Mouse (Mus musculus) adrenal gland (tissue): Measurements from ENCODE around the gene Irgm1.
"Not testable (repeated sequence)": the region's sequence is repeated elsewhere in the genome, so short reads cannot be mapped to it uniquely, and the experiment has no call there.

Experiments used
- intact Hi-C: fragments of 180-260 bp; cut with DNase I; formaldehyde crosslinking; loops from one replicate; pipeline ENCODE4 v1.15.1; 2025

Irgm1 gene

DNA sequence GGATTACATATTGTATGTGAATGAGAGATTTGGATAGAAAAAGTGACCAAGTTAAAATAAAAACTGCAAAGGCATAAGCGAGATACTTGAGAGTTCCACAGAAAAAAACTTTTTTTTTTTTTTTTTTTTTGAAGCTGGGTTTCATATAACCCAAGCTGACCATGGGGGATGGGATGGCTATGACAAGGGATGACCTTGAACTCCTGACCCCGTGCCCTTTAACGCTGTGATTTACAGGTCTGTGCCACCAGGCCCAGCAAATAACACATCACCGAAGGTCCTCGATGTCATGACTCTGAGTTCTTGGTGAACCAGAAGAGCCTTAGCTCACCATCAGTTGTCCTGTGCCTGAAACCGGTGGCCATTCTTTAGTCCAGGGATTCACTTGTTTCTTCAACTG, 35.6 kb downstream of the Irgm1 start:
- intact Hi-C loops, result loop anchor here (2.0 kb wide), 1 partner anchor 17 kb away; no protein-coding TSS in a partner anchor

DNA sequence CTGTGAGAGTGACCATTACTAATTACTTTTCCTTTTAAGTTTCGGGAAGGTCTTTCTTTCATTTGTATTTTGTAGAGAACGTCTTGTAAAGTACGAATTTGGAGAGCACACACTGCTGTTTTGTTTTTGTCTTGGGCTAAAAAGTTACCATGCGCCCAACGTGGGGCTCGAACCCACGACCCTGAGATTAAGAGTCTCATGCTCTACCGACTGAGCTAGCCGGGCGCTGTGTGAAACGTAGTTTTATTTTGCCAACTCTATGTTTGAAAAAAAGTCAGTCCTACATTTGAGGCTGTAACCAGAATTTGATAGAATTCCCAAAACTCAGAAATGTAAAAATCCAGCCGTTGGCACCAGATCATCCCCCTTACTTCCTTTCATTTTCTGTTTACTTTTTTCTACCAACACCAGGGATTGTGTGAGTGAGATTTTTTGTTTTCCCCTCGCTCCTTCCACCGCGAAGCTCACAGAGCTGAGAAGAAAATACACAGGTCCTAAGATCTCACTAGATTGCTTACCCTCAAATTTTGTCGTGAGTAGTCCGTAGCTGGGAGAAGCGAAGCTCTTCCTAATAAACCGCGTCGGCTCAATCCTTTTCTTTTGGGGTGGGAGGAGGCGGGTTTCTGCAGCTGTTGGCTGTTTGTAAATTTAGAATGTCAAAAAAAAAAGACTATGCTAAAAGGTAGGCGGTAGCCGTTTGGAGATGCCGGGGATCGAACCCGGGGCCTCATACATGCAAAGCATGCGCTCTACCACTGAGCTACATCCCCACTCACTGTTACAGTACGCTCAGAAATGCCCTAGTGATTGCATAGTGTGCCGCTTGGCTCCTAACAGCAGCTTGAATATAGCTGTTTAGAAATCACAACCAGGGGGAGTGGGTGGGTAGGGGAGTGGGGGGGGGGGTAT, 37.5 kb downstream of the Irgm1 start:
- intact Hi-C loops, result loop anchor here (1.0 to 2.0 kb wide), 2 partner anchors 15 to 22 kb away; no protein-coding TSS in a partner anchor

DNA sequence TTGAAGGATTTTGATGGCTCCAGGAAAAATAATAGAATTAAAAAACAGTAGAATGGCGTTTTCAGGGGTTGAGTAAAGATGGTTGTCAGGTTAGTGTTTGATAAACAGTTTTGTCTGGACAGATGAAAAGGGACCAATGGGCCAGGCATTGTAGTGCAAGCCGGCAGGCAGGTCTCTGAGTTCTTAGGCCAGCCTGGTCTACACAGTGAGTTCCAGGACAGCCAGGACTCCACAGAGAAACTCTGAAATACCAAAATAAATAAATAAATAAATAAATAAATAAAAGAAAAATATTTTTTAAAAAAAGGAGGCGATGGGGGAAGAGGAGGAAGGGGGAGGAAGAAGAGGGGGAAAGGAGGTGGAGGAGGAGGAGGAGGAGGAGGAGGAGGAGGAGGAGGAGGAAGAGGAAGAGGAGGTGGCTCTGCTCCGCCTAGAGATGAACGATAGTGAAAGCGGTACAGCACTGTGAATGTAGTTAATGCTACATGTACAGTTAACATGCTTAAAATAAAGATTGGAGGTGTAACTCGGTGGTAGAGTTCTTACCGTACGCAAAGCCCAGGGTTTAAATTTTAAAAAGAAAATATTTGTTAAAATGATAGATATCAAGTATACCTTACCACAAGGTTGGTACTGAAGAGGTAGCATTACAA, 38.3 kb downstream of the Irgm1 start:
- intact Hi-C loops, result no loop called here

DNA sequence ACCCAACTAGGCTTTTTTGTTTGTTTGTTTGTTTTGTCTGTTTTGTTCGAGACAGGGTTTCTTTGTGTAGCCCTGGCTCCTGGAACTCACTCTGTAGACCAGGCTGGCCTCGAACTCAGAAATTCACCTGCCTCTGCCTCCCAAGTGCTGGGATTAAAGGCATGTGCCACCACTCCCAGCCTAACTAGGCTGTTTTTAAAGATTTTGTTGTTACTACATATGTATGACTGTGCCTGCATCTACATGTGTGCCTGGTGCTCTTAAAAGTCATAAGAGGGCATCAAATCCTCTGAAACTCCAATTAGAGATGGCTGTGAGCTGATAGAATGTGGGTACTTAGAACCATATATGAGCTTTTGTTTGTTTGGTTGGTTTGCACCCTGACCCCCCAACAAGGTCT, 40.2 kb downstream of the Irgm1 start:
- intact Hi-C loops, result no loop called here

DNA sequence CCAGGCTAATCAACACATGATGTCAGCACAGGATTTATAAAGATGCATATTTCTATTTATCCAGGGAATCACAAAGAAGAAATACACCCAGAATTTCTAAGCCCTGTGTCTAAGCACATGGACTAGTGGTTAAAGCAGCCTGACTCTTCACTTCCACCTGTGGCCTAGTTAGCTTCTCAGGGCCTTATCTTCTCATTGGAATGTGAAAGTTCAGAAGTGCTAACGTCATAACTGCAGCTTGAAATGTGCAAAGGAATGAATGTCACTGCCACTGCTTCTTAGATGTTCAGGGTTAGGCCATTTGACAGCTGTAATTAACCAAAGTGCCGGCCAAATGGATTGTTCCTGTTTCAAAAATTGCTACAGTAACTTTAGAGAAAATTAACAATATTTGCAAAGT, 41.2 kb downstream of the Irgm1 start:
- intact Hi-C loops, result no loop called here

DNA sequence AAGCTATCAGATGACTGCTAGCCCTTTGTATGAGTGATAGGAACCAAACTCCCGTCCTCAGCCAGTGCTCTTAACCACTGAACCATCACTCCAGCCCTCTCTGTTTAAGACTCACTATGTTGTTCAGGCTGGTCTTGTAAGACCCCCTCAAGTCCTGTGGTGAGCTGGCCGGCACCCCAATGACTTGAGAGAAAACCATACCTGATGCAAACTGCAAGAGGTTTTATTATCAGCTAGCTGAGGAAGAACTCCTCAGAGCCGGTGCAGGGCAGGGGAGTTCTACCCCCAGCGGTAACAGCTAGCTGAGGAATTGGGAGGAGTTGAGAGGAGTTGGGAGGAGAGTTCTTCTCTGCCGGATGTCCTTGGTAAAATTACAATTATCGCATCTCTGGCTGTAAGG, 43.6 kb downstream of the Irgm1 start:
- intact Hi-C loops, result no loop called here

DNA sequence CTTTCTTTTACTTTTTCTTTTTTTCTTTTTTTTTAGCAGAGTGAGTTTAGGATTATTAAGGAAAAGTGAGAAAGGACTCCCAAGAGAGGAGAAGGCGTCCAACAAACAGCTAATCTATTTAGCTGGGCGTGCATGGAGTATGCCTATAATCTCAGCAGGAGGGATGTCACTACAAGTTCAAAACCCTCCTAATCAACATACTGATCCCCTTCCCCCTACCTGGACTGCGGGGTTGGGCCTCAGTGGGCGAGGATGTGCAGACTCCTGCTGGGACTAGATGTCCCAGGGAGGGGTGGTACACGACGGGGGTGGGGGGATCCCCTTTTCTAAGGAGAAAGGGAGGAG, 44.8 kb downstream of the Irgm1 start:
- intact Hi-C loops, result no loop called here

DNA sequence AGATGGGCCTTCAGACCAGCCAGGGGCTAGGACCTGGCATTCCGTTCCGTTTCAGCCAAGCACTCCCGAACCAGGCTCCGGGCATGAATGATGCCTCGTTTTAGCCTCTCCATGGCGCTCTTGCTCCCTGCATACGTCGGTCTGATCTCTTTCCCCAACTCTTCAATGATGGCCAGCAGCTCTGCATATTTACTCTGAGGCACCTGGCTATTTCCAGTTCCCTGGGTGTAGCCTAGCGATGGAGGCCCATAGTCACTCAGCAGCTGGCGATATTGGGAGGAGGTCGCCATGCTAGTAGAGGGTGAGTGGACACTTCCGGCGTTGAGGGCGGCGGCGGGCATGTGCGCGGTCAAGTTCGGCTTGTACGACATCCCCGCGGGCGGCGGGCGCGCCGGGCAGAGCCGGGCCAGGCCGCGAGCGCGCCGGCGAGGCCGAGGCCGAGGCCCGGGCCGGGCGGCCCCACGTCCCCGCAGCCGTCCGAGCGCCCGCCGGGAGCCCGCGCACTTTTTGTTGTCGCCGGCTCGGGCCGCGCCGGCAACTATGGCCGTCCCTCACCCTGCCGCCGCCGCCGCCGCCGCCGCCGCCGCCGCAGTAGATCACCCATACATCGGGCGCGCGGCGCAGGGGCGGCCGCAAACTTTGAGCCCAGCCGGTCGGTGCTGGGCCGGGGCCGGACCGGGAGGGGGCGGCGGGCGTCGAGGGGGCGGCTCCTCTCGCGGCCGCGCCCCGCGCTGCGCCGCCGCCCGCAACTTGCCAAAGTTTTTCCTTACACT, 45.3 kb downstream of the Irgm1 start, which contains the start of the genes Trim7 and Gm12184:
Trim7 (plus strand) TSS at position 162 of the 773 bp plus-strand sequence.
Gm12184 (minus strand) TSS at position 677 of the 773 bp plus-strand sequence.
- intact Hi-C loops, result not testable (repeated sequence)

DNA sequence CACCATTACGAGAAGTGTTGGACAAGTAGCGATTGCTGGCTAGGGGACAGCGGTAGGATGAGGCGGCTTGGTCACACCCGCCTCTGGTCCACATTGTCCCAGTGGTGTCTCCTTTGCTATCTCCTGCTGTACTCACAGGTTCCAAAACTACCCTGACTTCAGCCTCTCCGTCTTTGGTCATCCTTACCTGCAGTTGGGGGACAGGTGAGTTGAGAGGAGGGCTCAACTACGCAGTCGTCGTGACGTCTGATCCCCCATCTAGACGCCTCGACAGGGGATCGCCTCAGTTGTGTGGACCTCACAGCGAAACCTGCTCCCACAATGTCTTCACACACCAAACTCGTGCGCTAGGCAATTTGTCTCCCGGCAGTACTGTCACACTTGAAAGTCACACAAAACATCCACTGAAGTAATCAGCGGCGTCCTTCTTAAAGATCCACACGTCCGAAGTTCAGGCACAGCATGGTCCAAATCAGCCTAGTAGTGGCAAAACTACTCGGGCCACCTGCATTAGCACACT, 47.1 kb downstream of the Irgm1 start:
- intact Hi-C loops, result no loop called here

DNA sequence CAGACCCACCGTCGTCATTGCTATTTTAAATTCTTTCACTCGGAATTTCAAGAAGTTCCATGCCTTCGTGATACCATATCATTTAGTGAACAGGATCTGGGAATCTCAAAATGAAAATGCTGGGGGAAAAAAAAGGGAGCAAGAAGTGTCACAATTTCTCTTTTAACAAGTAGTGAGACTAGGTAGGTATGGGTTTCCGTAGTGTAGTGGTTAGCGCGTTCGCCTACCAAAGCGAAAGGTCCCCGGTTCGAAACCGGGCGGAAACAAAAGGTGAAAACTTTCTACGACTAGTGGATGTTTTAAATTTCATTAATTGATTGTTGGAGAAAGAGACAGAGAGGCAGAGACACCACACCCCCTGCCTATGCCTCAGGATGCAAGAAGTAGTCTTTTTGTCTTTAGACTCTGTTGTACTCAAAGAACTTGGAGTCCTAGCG, 47.9 kb downstream of the Irgm1 start:
- intact Hi-C loops, result no loop called here

DNA sequence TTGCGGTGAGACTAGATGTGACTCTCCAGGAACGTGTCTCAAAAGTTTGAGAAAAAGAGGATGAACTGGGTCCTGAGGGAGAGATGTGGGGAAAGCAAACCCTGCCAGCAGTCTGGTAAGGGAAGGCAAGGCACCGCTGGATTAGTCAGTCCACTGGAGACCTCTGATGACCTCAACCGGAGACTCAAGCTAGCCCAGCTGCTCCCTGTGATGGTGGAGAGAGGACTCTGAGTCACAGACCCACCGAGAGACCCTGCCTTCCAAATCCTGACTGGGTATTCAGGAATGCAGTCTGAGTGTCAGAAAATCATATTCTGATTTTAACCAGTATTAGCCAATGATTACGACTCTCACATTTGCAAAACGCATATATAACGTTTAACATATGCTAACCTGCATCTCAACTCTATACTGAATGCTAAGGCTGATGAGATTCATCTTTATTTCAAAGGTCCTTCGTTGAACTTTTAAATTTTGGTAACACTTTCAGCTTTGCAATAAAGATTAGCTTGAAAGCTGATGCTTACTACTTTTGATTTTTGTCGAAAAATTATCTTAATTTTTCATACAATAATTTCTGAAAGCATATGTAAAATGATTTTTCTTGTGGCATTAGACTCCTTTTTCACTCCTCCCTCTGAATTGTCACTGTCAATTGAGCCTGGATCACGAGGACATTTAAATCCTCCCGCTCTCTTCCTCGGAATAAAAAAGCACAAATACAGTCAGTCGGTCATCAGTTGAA, 48.5 kb downstream of the Irgm1 start:
- intact Hi-C loops, result no loop called here

DNA sequence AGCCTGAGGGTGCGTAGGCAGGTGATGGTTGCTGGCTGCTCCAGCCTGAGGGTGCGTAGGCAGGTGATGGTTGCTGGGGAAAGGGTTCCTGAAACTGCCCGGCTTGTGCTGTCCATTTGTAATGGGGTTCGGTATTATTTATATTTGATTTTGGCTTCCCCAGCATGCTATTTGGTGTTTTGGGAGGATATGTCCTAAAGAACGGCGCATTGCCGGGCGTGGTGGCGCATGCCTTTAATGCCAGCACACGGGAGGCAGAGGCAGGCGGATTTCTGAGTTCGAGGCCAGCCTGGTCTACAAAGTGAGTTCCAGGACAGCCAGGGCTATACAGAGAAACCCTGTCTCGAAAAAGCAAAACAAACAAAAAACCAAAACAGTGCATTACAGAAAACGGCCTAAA, 50.2 kb downstream of the Irgm1 start:
- intact Hi-C loops, result not testable (repeated sequence)

DNA sequence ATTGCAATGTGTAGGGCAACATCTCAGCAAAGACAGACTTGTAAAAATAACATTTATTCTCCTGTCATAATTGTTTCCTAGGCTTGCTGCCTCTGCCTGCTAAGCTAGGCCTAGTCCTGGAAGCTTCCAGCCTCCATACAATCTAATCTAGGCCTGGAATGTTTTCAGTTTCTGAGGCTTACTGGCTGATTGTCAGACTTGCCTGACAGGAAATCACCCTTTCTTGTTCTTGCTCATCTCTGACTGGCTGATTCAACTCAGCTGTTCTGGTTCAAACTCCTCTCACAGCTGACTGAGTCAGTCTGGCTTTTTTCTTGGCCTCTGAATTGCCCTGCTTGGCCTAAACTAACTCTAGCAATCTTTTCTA, 51.2 kb downstream of the Irgm1 start:
- intact Hi-C loops, result no loop called here

DNA sequence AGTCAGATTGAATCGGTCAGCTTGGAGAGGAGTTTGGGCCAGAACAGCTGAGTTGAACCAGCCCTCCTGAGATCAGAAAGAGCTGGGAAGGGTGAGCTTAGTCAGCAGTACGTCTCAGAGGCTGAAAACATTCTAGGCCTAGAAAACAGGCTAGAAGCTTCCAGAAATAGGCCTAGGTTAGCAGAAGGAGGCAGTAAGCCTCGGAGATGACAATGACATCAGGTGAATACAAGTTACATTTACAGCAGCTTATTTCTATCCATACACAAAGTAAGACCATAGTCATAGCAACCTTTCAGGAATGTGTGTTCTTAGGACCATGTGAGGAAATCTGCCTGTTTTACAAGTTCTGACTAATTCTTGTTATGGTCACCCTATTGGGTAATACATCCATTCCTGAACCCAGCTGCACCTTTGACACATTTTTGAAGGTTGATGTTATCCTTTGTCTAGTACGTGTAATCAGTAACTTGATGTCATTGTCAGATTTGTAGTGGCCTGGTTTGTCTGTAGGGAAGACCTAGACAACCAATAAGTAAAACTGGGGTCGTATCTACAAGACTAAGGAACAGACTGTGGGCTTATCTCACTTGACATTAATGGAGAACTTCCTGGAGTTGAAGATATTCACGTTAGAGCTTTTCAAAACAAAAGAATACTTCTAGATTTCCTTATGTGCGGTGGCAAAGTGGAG, 51.7 kb downstream of the Irgm1 start:
- intact Hi-C loops, result loop anchor here (2.0 kb wide), 1 partner anchor 15 kb away; no protein-coding TSS in a partner anchor

DNA sequence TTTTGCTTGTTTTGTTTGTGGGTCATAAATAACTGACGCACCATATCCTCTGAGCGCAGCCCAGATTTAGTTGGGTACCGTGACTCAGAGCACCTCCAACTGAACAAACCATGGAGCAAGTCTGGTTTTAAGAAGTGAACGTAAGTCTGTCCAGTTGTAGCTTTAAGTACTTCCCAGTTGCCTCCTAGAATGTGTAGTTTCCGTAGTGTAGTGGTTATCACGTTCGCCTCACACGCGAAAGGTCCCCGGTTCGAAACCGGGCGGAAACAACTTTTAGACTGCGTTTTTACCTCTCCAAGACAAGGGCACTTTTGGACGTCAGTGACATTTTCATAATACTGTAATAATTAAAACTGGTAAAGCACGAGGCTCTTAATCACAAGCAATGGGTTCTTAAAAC, 53.1 kb downstream of the Irgm1 start:
- intact Hi-C loops, result loop anchor here (1.0 to 2.0 kb wide), 2 partner anchors 16 to 38 kb away; no protein-coding TSS in a partner anchor

DNA sequence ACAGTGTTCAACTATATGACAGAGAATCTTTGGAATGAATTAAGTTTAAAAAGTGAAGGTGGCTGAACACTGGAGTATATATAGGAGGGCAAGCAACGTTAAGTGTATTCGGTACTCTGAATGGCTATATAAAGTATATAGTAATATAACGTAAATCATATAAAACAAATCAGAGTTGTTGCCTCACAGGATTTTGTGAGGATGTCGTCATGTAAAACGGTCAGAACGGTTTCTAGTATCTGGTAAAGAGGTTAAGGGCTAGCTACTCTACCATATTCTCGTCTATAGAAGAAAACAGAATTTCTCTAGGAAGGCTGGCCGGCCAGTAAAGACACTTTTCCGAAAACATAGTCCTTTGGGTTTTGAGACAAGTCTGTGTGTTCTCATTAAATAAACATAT, 53.7 kb downstream of the Irgm1 start:
- intact Hi-C loops, result loop anchor here (1.0 to 2.0 kb wide), 2 partner anchors 17 to 39 kb away; no protein-coding TSS in a partner anchor

DNA sequence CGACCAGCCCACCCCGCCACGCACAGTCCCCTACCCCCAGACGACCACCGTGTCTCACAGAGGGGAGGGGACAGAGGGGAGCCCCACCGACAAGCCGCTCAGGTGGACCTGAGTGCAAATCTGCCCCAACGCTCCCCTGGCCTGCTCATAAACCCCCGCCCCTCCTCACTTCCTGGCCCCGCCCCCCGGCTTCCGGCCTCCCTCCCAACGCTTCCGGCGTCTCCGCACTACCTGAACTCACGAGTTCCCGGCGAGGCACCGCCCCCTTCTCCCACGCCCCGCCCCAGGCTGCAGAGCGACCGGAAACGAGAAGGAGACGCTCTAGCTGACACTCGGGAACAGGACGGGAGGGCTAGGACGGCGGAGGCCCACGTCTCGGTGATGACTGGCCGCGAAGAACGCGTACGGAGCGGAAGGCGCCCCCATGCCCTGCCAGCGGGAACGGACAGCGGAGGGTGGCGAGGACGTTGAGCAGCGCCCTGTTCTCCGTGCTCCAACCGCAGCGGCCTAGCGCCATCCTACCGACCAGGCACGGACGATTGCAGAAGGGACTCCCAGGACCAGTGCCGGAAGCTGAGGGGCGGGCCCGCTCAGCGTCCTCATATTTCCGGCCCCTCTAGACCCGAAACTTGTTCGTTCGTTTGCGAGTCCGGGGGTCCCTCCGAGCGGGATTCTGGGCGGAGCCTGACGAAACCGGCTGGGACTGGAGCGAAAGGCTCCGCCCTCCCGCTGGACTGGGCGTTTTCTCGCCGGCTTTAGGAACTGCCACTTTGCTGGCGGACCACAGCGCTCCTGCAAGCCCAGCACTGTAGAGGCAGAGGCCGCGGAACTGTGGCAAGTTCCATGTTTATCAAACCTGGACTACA, 54.5 kb downstream of the Irgm1 start, which contains the start of gene Trim41:
Trim41 (minus strand) TSS at position 554 of the 866 bp plus-strand sequence.
- intact Hi-C loops, result no loop called here

DNA sequence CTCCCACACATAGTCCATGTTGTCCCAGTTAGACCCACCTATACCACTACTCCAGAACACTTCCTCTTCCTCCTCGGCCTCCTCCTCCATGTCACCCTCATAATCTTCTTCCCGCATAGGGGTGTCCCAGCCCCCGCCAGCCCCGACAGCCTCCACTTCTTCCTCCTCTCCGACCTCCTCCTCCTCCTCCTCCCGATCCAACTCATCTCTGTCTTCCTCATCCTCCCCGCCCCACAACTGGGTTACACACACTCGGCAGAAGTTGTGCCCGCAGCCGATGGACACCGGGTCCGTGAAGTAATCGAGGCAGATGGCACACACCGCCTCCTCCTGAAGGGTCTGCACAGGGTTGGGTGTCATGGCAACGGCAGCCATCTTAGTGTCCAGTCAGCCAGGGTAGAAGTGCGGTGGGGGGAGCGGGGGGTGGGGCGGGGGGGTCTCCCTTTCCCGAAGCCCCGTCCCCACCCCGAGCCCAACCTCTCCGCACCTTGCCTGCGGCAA, 55.2 kb downstream of the Irgm1 start:
- intact Hi-C loops, result no loop called here

DNA sequence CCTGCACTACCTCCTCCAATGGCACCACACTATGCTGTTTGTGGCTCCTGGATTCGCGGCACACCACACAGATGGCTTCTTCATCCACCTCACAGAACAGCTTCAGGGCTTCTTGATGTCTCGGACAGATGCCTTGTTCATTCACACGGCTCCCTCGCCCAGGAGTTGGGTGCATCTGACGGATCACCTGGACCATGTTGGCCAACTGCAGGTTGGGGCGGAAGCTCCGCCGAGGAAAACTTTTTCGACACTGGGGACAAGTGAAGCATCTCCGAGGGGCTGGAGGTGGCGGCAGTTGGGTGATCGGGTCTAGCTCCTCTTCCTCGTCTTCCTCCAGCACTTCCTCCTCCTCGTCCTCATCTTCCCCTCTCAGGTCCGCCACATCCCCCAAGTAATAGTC, 55.6 kb downstream of the Irgm1 start:
- intact Hi-C loops, result loop anchor here (2.0 kb wide), 1 partner anchor 15 kb away; the partner anchor contains the start of gene Rack1
